Mouse (Mus musculus): ENCODE data around the gene Ap3d1. TPM values are rescaled to one million over a fixed set of nuclear protein-coding genes. Genes with fewer than 3 reads are reported as not detected.

Gene Ap3d1
- polyA plus RNA-seq, 1 experiment from 2014 or later = 93.9 TPM

- H3K4me1 ChIP-seq = no peaks in the 10 kb centered on the region
- H3K9ac ChIP-seq = no peak overlapping the region
- H3K9me3 ChIP-seq = no peaks in the 10 kb centered on the region
- H3K4me3 ChIP-seq = no peak overlapping the region
- no peaks in the 10 kb centered on the region for H3K27me3 ChIP-seq (replicated peaks)
- H3K4me2 ChIP-seq (replicated peaks) = no peak overlapping the region
- H3K27ac ChIP-seq = no peak overlapping the region
- peaks cover 68% of the 10 kb centered on the region for H3K36me3 ChIP-seq
- ATAC-seq (ENCODE audit: low FRiP score, low read depth) = no peak
- WGBS = 95% methylated on average over 6 of the region's 6 CpGs
Measured at GRCm38 (mm10) chr10:80732611-80733101, 9.4 kb downstream of the Ap3d1 start.

GRCm38 (mm10) chr10:80727369-80728127 is 14.5 kb downstream of the Ap3d1 start:
- no peak overlapping the region for H3K9ac ChIP-seq
- 89% methylated on average over 5 of the region's 5 CpGs for WGBS
- no peaks in the 10 kb centered on the region for H3K4me1 ChIP-seq
- peaks cover 91% of the 10 kb centered on the region for H3K36me3 ChIP-seq
- no peak for ATAC-seq (ENCODE audit: low FRiP score, low read depth)
- H3K27me3 ChIP-seq (replicated peaks) = no peaks in the 10 kb centered on the region
- no peak overlapping the region for H3K4me2 ChIP-seq (replicated peaks)
- H3K4me3 ChIP-seq = no peak overlapping the region
- H3K27ac ChIP-seq = no peak overlapping the region
- H3K9me3 ChIP-seq = no peaks in the 10 kb centered on the region

- H3K4me1 ChIP-seq = no peaks in the 10 kb centered on the region
- no peak overlapping the region for H3K4me3 ChIP-seq
- no peak overlapping the region for H3K27ac ChIP-seq
- H3K4me2 ChIP-seq (replicated peaks) = no peak overlapping the region
- ATAC-seq (ENCODE audit: low FRiP score, low read depth) = no peak
- no peaks in the 10 kb centered on the region for H3K9me3 ChIP-seq
- no peaks in the 10 kb centered on the region for H3K27me3 ChIP-seq (replicated peaks)
- WGBS = 84% methylated on average over 1 of the region's 1 CpGs
- peaks cover 98% of the 10 kb centered on the region for H3K36me3 ChIP-seq
- H3K9ac ChIP-seq = no peak overlapping the region
Measured at GRCm38 (mm10) chr10:80717281-80717680, 24.8 kb downstream of the Ap3d1 start.

- WGBS = 91% methylated on average over 3 of the region's 3 CpGs
- H3K4me2 ChIP-seq (replicated peaks) = no peak overlapping the region
- no peak overlapping the region for H3K4me3 ChIP-seq
- H3K9me3 ChIP-seq = no peaks in the 10 kb centered on the region
- no peaks in the 10 kb centered on the region for H3K27me3 ChIP-seq (replicated peaks)
- no peak for ATAC-seq (ENCODE audit: low FRiP score, low read depth)
- no peaks in the 10 kb centered on the region for H3K4me1 ChIP-seq
- H3K27ac ChIP-seq = no peak overlapping the region
- H3K9ac ChIP-seq = no peak overlapping the region
- peaks cover 99% of the 10 kb centered on the region for H3K36me3 ChIP-seq
Measured at GRCm38 (mm10) chr10:80710834-80711233, 31.2 kb downstream of the Ap3d1 start.

GRCm38 (mm10) chr10:80705479-80705878 is 36.6 kb downstream of the Ap3d1 start:
- Histone ChIP-seq H3K4me3 (no peak overlapping the region), H3K9ac (no peak overlapping the region), H3K27me3 (replicated peaks) (no peaks in the 10 kb centered on the region), H3K27ac (no peak overlapping the region), H3K4me2 (replicated peaks) (no peak overlapping the region), H3K36me3 (peaks cover 50% of the 10 kb centered on the region), H3K9me3 (no peaks in the 10 kb centered on the region), H3K4me1 (peaks cover 23% of the 10 kb centered on the region)
- WGBS = 88% methylated on average over 3 of the region's 3 CpGs
- ATAC-seq (ENCODE audit: low FRiP score, low read depth) = no peak

GRCm38 (mm10) chr10:80705033-80705432 is 37.0 kb downstream of the Ap3d1 start:
- Histone ChIP-seq H3K9me3 (no peaks in the 10 kb centered on the region), H3K27me3 (replicated peaks) (no peaks in the 10 kb centered on the region), H3K4me3 (no peak overlapping the region), H3K4me2 (replicated peaks) (no peak overlapping the region), H3K36me3 (peaks cover 46% of the 10 kb centered on the region), H3K4me1 (peaks cover 26% of the 10 kb centered on the region), H3K9ac (0 out of 2 replicates have a peak overlapping the region, but pooled peaks have one; percentile 26), H3K27ac (no peak overlapping the region)
- WGBS = 72% methylated on average over 3 of the region's 3 CpGs
- no peak for ATAC-seq (ENCODE audit: low FRiP score, low read depth)

GRCm38 (mm10) chr10:80704418-80704817 is 37.6 kb downstream of the Ap3d1 start:
- Histone ChIP-seq H3K9ac (no peak overlapping the region), H3K9me3 (no peaks in the 10 kb centered on the region), H3K27me3 (replicated peaks) (no peaks in the 10 kb centered on the region), H3K4me2 (replicated peaks) (0 out of 2 replicates have a peak overlapping the region, but pooled peaks have one; percentile 9), H3K4me3 (no peak overlapping the region), H3K36me3 (peaks cover 40% of the 10 kb centered on the region), H3K27ac (no peak overlapping the region), H3K4me1 (peaks cover 30% of the 10 kb centered on the region)
- WGBS = 95% methylated on average over 5 of the region's 5 CpGs
- no peak for ATAC-seq (ENCODE audit: low FRiP score, low read depth)

- 85% methylated on average over 5 of the region's 5 CpGs for WGBS
- H3K27ac ChIP-seq = no peak overlapping the region
- no peak for ATAC-seq (ENCODE audit: low FRiP score, low read depth)
- peak overlapping the region; percentile 54; the same call in 1 of the 2 replicates for H3K9ac ChIP-seq
- no peaks in the 10 kb centered on the region for H3K9me3 ChIP-seq
- peaks cover 30% of the 10 kb centered on the region for H3K4me1 ChIP-seq
- no peaks in the 10 kb centered on the region for H3K27me3 ChIP-seq (replicated peaks)
- peak overlapping the region; percentile 67; the same call in 1 of the 2 replicates for H3K4me3 ChIP-seq
- peak overlapping the region; percentile 83 for H3K4me2 ChIP-seq (replicated peaks)
- H3K36me3 ChIP-seq = peaks cover 32% of the 10 kb centered on the region
Measured at GRCm38 (mm10) chr10:80703643-80704042, 38.4 kb downstream of the Ap3d1 start.

- H3K4me2 ChIP-seq (replicated peaks) = peak overlapping the region; percentile 83
- H3K4me1 ChIP-seq = peaks cover 30% of the 10 kb centered on the region
- WGBS = 2% methylated on average over 47 of the region's 47 CpGs
- H3K9me3 ChIP-seq = no peaks in the 10 kb centered on the region
- no peaks in the 10 kb centered on the region for H3K27me3 ChIP-seq (replicated peaks)
- peaks cover 23% of the 10 kb centered on the region for H3K36me3 ChIP-seq
- peak; percentile 88 for ATAC-seq (ENCODE audit: low FRiP score, low read depth)
- H3K4me3 ChIP-seq = peak overlapping the region; percentile 67
- peak overlapping the region; percentile 47 for H3K27ac ChIP-seq
- H3K9ac ChIP-seq = peak overlapping the region; percentile 54
Measured at GRCm38 (mm10) chr10:80702536-80703390, 39.3 kb downstream of the Ap3d1 start.

- Histone ChIP-seq H3K36me3 (peaks cover 15% of the 10 kb centered on the region), H3K27ac (peak within 1 kb of the TSS; percentile 72), H3K9me3 (no peaks in the 10 kb centered on the region), H3K27me3 (replicated peaks) (no peaks in the 10 kb centered on the region), H3K4me1 (peaks cover 30% of the 10 kb centered on the region), H3K4me2 (replicated peaks) (peak within 1 kb of the TSS; percentile 83), H3K9ac (peak within 1 kb of the TSS; percentile 69), H3K4me3 (peak within 1 kb of the TSS; percentile 67)
- under 1% methylated on average over 59 of the region's 59 CpGs for WGBS
- peak; percentile 96 for ATAC-seq (ENCODE audit: low FRiP score, low read depth)
Measured at GRCm38 (mm10) chr10:80701721-80702535, 40.1 kb downstream of the Ap3d1 start, which contains the start of the genes Mob3a and Izumo4. Mob3a (minus strand) TSS chr10:80701977. Izumo4 (plus strand) TSS chr10:80702184.

- Histone ChIP-seq H3K4me1 (peaks cover 30% of the 10 kb centered on the region), H3K9ac (peak overlapping the region; percentile 42; the same call in 1 of the 2 replicates), H3K36me3 (peaks cover 6% of the 10 kb centered on the region), H3K27me3 (replicated peaks) (no peaks in the 10 kb centered on the region), H3K9me3 (no peaks in the 10 kb centered on the region), H3K27ac (no peak overlapping the region), H3K4me2 (replicated peaks) (peak overlapping the region; percentile 83), H3K4me3 (peak overlapping the region; percentile 67)
- WGBS = 50% methylated on average over 4 of the region's 4 CpGs
- no peak for ATAC-seq (ENCODE audit: low FRiP score, low read depth)
Measured at GRCm38 (mm10) chr10:80700732-80701131, 41.3 kb downstream of the Ap3d1 start.
